Mouse (Mus musculus) midbrain, embryonic 15.5 days (tissue): Measurements from ENCODE around the gene Stx19. TPM values are rescaled to one million over a fixed set of nuclear protein-coding genes. Genes with fewer than 3 reads are reported as not detected.

Source experiments
- ATAC-seq: fragments of 200-750 bp; cut with Nextera tagmentation; replicated peaks from 2 replicates; pipeline ENCODE4 v1.8.0; 2017; ENCODE audit warnings: moderate TSS enrichment
- H3K27ac ChIP-seq: fragments of 300-500 bp; sonication (generic); 2 replicates; pipeline ENCODE4 v1.5.1; 2015; ENCODE audit warnings: mild to moderate bottlenecking, inconsistent platforms
- H3K27me3 ChIP-seq: fragments of 300-500 bp; sonication (generic); replicated peaks from 2 replicates; pipeline ENCODE4 v1.6.1; 2015; ENCODE audit warnings: inconsistent platforms
- H3K36me3 ChIP-seq: fragments of 300-500 bp; sonication (generic); replicated peaks from 2 replicates; pipeline ENCODE4 v1.6.1; 2015; ENCODE audit warnings: inconsistent platforms
- H3K4me1 ChIP-seq: fragments of 300-500 bp; sonication (generic); 2 replicates; pipeline ENCODE4 v1.6.1; 2015; ENCODE audit warnings: inconsistent platforms
- H3K4me2 ChIP-seq: fragments of 300-500 bp; sonication (generic); 2 replicates; pipeline ENCODE4 v1.6.1; 2015; ENCODE audit warnings: inconsistent platforms, mild to moderate bottlenecking, moderate library complexity
- H3K4me3 ChIP-seq: fragments of 300-500 bp; sonication (generic); 2 replicates; pipeline ENCODE4 v1.5.1; 2015; ENCODE audit warnings: mild to moderate bottlenecking, inconsistent platforms
- H3K9ac ChIP-seq: fragments of 300-500 bp; sonication (generic); 2 replicates; pipeline ENCODE4 v1.6.1; 2015; ENCODE audit warnings: mild to moderate bottlenecking, inconsistent platforms
- H3K9me3 ChIP-seq: fragments of 300-500 bp; sonication (generic); 2 replicates; pipeline ENCODE4 v1.6.1; 2016; ENCODE audit warnings: inconsistent platforms
- WGBS: fragments of 180-500 bp; shearing (Covaris S2); methylation state at CpG from one replicate; pipeline ENCODE4 v1.1.7; 2015; ENCODE audit warnings: mixed read lengths; 5-methylcytosine and 5-hydroxymethylcytosine counted together
- polyA plus RNA-seq: library from polyadenylated mRNA; unstranded; fragments of >200 nt; fragmentation: Nextera tagmentation; extraction: Ambion mirVana; gene quantifications from 2 replicates; pipeline ENCODE4 v1.2.1, GENCODE M21; 2015

The Stx19 gene
- polyA plus RNA-seq, 1 experiment from 2014 or later: 0.50 TPM

GRCm38 (mm10) chr16:62810855-62811254, 3.6 kb upstream of the Stx19 start:
- Histone ChIP-seq H3K27me3 (no peaks in the 10 kb centered on the region), H3K4me2 (no peak overlapping the region), H3K9me3 (no peaks in the 10 kb centered on the region), H3K4me3 (no peak overlapping the region), H3K36me3 (no peaks in the 10 kb centered on the region), H3K4me1 (no peaks in the 10 kb centered on the region), H3K27ac (no peak overlapping the region), H3K9ac (no peak overlapping the region)
- no peak for ATAC-seq
- 91% methylated on average over 4 of the region's 4 CpGs for WGBS

- Histone ChIP-seq H3K9ac (no peak overlapping the region), H3K9me3 (no peaks in the 10 kb centered on the region), H3K4me3 (no peak overlapping the region), H3K4me1 (no peaks in the 10 kb centered on the region), H3K4me2 (no peak overlapping the region), H3K27ac (no peak overlapping the region), H3K36me3 (no peaks in the 10 kb centered on the region), H3K27me3 (no peaks in the 10 kb centered on the region)
- WGBS: 76% methylated on average over 5 of the region's 5 CpGs
- ATAC-seq: no peak
These were observed 686 bp upstream of the Stx19 start for GRCm38 (mm10) chr16:62813790-62814189.

- Histone ChIP-seq H3K9ac (no peak overlapping the region), H3K9me3 (no peaks in the 10 kb centered on the region), H3K4me3 (no peak overlapping the region), H3K4me1 (no peaks in the 10 kb centered on the region), H3K27ac (no peak overlapping the region), H3K36me3 (no peaks in the 10 kb centered on the region), H3K4me2 (no peak overlapping the region), H3K27me3 (no peaks in the 10 kb centered on the region)
- no peak for ATAC-seq
- 93% methylated on average over 6 of the region's 6 CpGs for WGBS
These were observed 8.0 kb downstream of the Stx19 start for GRCm38 (mm10) chr16:62822472-62822871.

GRCm38 (mm10) chr16:62826156-62827001, 11.9 kb downstream of the Stx19 start:
- H3K9ac ChIP-seq: no peak overlapping the region
- no peaks in the 10 kb centered on the region for H3K36me3 ChIP-seq
- no peak overlapping the region for H3K4me2 ChIP-seq
- no peaks in the 10 kb centered on the region for H3K27me3 ChIP-seq
- H3K4me3 ChIP-seq: no peak overlapping the region
- WGBS: 81% methylated on average over 12 of the region's 12 CpGs
- no peak overlapping the region for H3K27ac ChIP-seq
- ATAC-seq: 0 out of 2 replicates have a peak, but pooled peaks have one; percentile 45
- no peaks in the 10 kb centered on the region for H3K9me3 ChIP-seq
- no peaks in the 10 kb centered on the region for H3K4me1 ChIP-seq

- H3K4me1 ChIP-seq: no peaks in the 10 kb centered on the region
- H3K9ac ChIP-seq: no peak overlapping the region
- no peak overlapping the region for H3K27ac ChIP-seq
- H3K9me3 ChIP-seq: no peaks in the 10 kb centered on the region
- no peaks in the 10 kb centered on the region for H3K27me3 ChIP-seq
- WGBS: 86% methylated on average over 2 of the region's 2 CpGs
- no peaks in the 10 kb centered on the region for H3K36me3 ChIP-seq
- H3K4me2 ChIP-seq: no peak overlapping the region
- H3K4me3 ChIP-seq: no peak overlapping the region
- ATAC-seq: no peak
These were observed 17.6 kb downstream of the Stx19 start for GRCm38 (mm10) chr16:62832027-62832426.

- H3K36me3 ChIP-seq: no peaks in the 10 kb centered on the region
- no peak overlapping the region for H3K27ac ChIP-seq
- no peaks in the 10 kb centered on the region for H3K27me3 ChIP-seq
- H3K4me2 ChIP-seq: no peak overlapping the region
- H3K4me1 ChIP-seq: no peaks in the 10 kb centered on the region
- H3K9ac ChIP-seq: no peak overlapping the region
- no peak overlapping the region for H3K4me3 ChIP-seq
- no peak for ATAC-seq
- WGBS: 14% methylated on average over 4 of the region's 4 CpGs
- H3K9me3 ChIP-seq: no peaks in the 10 kb centered on the region
These were observed 18.0 kb downstream of the Stx19 start for GRCm38 (mm10) chr16:62832481-62832880.

- H3K4me3 ChIP-seq: no peak overlapping the region
- no peaks in the 10 kb centered on the region for H3K36me3 ChIP-seq
- no peak for ATAC-seq
- no peak overlapping the region for H3K4me2 ChIP-seq
- no peak overlapping the region for H3K27ac ChIP-seq
- H3K4me1 ChIP-seq: no peaks in the 10 kb centered on the region
- 62% methylated on average over 3 of the region's 3 CpGs for WGBS
- no peak overlapping the region for H3K9ac ChIP-seq
- H3K9me3 ChIP-seq: no peaks in the 10 kb centered on the region
- H3K27me3 ChIP-seq: no peaks in the 10 kb centered on the region
These were observed 19.7 kb downstream of the Stx19 start for GRCm38 (mm10) chr16:62834016-62834735.

GRCm38 (mm10) chr16:62845341-62845740, 30.9 kb downstream of the Stx19 start:
- H3K4me2 ChIP-seq: peak overlapping the region; percentile 69
- no peak overlapping the region for H3K9ac ChIP-seq
- H3K27ac ChIP-seq: no peak overlapping the region
- no peaks in the 10 kb centered on the region for H3K27me3 ChIP-seq
- ATAC-seq: no peak
- WGBS: 93% methylated on average over 6 of the region's 6 CpGs
- H3K36me3 ChIP-seq: no peaks in the 10 kb centered on the region
- H3K4me3 ChIP-seq: peak overlapping the region; percentile 73; the same call in 1 of the 2 replicates
- H3K4me1 ChIP-seq: peaks cover 17% of the 10 kb centered on the region
- H3K9me3 ChIP-seq: no peaks in the 10 kb centered on the region

- Histone ChIP-seq H3K36me3 (no peaks in the 10 kb centered on the region), H3K27ac (peak within 1 kb of the TSS; percentile 64), H3K9me3 (no peaks in the 10 kb centered on the region), H3K4me3 (peak within 1 kb of the TSS; percentile 73), H3K4me1 (peaks cover 17% of the 10 kb centered on the region), H3K27me3 (no peaks in the 10 kb centered on the region), H3K4me2 (peak within 1 kb of the TSS; percentile 69), H3K9ac (peak within 1 kb of the TSS; percentile 80)
- under 1% methylated on average over 52 of the region's 52 CpGs for WGBS
- peak; percentile 100 for ATAC-seq
These were observed 32.2 kb downstream of the Stx19 start, which contains the start of gene Arl13b for GRCm38 (mm10) chr16:62846498-62847312. Gene Arl13b (minus strand): TSS chr16:62847040.

GRCm38 (mm10) chr16:62852464-62853252, 38.2 kb downstream of the Stx19 start:
- WGBS: 85% methylated on average over 3 of the region's 3 CpGs
- ATAC-seq: no peak
- Histone ChIP-seq H3K9me3 (no peaks in the 10 kb centered on the region), H3K27me3 (no peaks in the 10 kb centered on the region), H3K36me3 (no peaks in the 10 kb centered on the region), H3K4me1 (peaks cover 3% of the 10 kb centered on the region; the same call in 1 of the 2 replicates), H3K9ac (no peak overlapping the region), H3K27ac (no peak overlapping the region), H3K4me3 (no peak overlapping the region), H3K4me2 (no peak overlapping the region)

GRCm38 (mm10) chr16:62853611-62854126, 39.2 kb downstream of the Stx19 start:
- peak overlapping the region; percentile 95 for H3K4me2 ChIP-seq
- ATAC-seq: peak; percentile 51
- peak overlapping the region; percentile 72 for H3K9ac ChIP-seq
- peaks cover 3% of the 10 kb centered on the region; the same call in 1 of the 2 replicates for H3K4me1 ChIP-seq
- no peak overlapping the region for H3K27ac ChIP-seq
- no peaks in the 10 kb centered on the region for H3K9me3 ChIP-seq
- no peaks in the 10 kb centered on the region for H3K36me3 ChIP-seq
- H3K27me3 ChIP-seq: no peaks in the 10 kb centered on the region
- H3K4me3 ChIP-seq: peak overlapping the region; percentile 55
- 15% methylated on average over 3 of the region's 3 CpGs for WGBS
